Mouse (Mus musculus) lung, postnatal 0 days (tissue): Measurements from ENCODE around the gene Hba-a1.

Experiments used
- CTCF ChIP-seq: IDR thresholded peaks from 2 replicates; pipeline ENCODE4 v1.5.1; 2016; ENCODE audit warnings: antibody characterized with exemption, mild to moderate bottlenecking
- EP300 ChIP-seq: IDR thresholded peaks from 2 replicates; pipeline ENCODE4 v1.6.1; 2016; ENCODE audit warnings: antibody characterized with exemption, mild to moderate bottlenecking, control low read depth

GRCm38 (mm10) chr11:32235646-32236045, 47.7 kb upstream of the Hba-a1 start:
- TF ChIP-seq CTCF (no peak), EP300 (no peak)
